Mouse (Mus musculus) MEL (cell line): ENCODE data around the gene Fastk. TPM values are rescaled to one million over a fixed set of nuclear protein-coding genes. Genes with fewer than 3 reads are reported as not detected.

Experiments
- DNase-seq: peaks from one replicate; pipeline ENCODE4 v3.0.0; 2011; ENCODE audit warnings: low read depth, low spot score
- H3K27ac ChIP-seq: 2 replicates; pipeline ENCODE4 v1.5.1; 2012; ENCODE audit warnings: low read depth, mild to moderate bottlenecking, control low read depth, low read length, moderate library complexity; ENCODE audit not compliant: control insufficient read depth
- H3K27me3 ChIP-seq, 2 experiments: fragments of 150-350 bp in 1 of 2; sonication (generic) in 1 of 2; 2 replicates each; pipeline ENCODE4 v1.6.1; 2012; ENCODE audit warnings: low read length in 2 of 2, mild to moderate bottlenecking in 2 of 2, improper control_type of control experiment in 1 of 2, moderate library complexity in 1 of 2; ENCODE audit not compliant: insufficient read depth in 2 of 2, control insufficient read depth in 1 of 2
- H3K36me3 ChIP-seq, 2 experiments: 2 replicates each; pipeline ENCODE4 v1.6.1; 2012 to 2014; ENCODE audit warnings: low read length in 2 of 2, improper control_type of control experiment in 1 of 2, inconsistent platforms in 1 of 2, mild to moderate bottlenecking in 1 of 2; ENCODE audit not compliant: insufficient read depth in 2 of 2, control insufficient read depth in 1 of 2
- H3K4me1 ChIP-seq, 2 experiments: fragments of 150-350 bp in 1 of 2; sonication (generic) in 1 of 2; 2 replicates each; pipeline ENCODE4 v1.6.1; 2012; ENCODE audit warnings: low read length in 2 of 2, improper control_type of control experiment in 1 of 2, mild to moderate bottlenecking in 1 of 2; ENCODE audit not compliant: insufficient read depth in 2 of 2, control insufficient read depth in 1 of 2
- H3K4me3 ChIP-seq, 2 experiments: fragments of 150-350 bp in 1 of 2; sonication (generic) in 1 of 2; 2 replicates each; pipeline ENCODE4 v1.5.1; 2012; ENCODE audit warnings: low read depth in 2 of 2, low read length in 2 of 2, mild to moderate bottlenecking in 2 of 2, moderate library complexity in 2 of 2, control low read depth in 1 of 2, improper control_type of control experiment in 1 of 2; ENCODE audit not compliant: control insufficient read depth in 1 of 2, insufficient read depth in 1 of 2
- H3K79me2 ChIP-seq: 2 replicates; pipeline ENCODE4 v1.6.1; 2012; ENCODE audit warnings: mild to moderate bottlenecking, low read length, moderate library complexity; ENCODE audit not compliant: control insufficient read depth, poor library complexity, insufficient read depth
- H3K9ac ChIP-seq: 2 replicates; pipeline ENCODE4 v1.6.1; 2012; ENCODE audit warnings: low read depth, mild to moderate bottlenecking, control low read depth, low read length, moderate library complexity; ENCODE audit not compliant: control insufficient read depth, poor library complexity, severe bottlenecking
- H3K9me3 ChIP-seq: fragments of 150-350 bp; sonication (generic); replicated peaks from 2 replicates; pipeline ENCODE4 v1.6.1; 2012; ENCODE audit warnings: mild to moderate bottlenecking, low read length, improper control_type of control experiment, moderate library complexity; ENCODE audit not compliant: insufficient read depth
- BHLHE40 ChIP-seq: IDR thresholded peaks from 2 replicates; pipeline ENCODE4 v1.6.1; 2012; ENCODE audit warnings: low read depth, mild to moderate bottlenecking, inconsistent platforms, low read length, improper control_type of control experiment, borderline replicate concordance
- CHD1 ChIP-seq: IDR thresholded peaks from 2 replicates; pipeline ENCODE4 v1.6.1; 2012; ENCODE audit warnings: low read depth, mild to moderate bottlenecking, inconsistent platforms, low read length, improper control_type of control experiment
- CHD2 ChIP-seq: IDR thresholded peaks from 2 replicates; pipeline ENCODE4 v1.6.1; 2011; ENCODE audit warnings: low read length, improper control_type of control experiment
- CTCF ChIP-seq, 3 experiments: IDR thresholded peaks in 2 of 3; conservative IDR thresholded peaks in 1 of 3; 2 replicates each; pipeline ENCODE4 v1.5.1; 2011 to 2012; ENCODE audit warnings: low read length in 3 of 3, low read depth in 2 of 3, mild to moderate bottlenecking in 2 of 3, improper control_type of control experiment in 1 of 3, inconsistent platforms in 1 of 3, mixed read lengths in 1 of 3, moderate library complexity in 1 of 3; ENCODE audit not compliant: control insufficient read depth in 1 of 3, insufficient read depth in 1 of 3, poor library complexity in 1 of 3, severe bottlenecking in 1 of 3
- E2F4 ChIP-seq: IDR thresholded peaks from 2 replicates; pipeline ENCODE4 v1.6.1; 2011; ENCODE audit warnings: low read depth, low read length, improper control_type of control experiment, borderline replicate concordance
- EP300 ChIP-seq, 2 experiments: IDR thresholded peaks; 2 replicates each; pipeline ENCODE4 v1.6.1; 2011; ENCODE audit warnings: improper control_type of control experiment in 2 of 2, low read length in 2 of 2, low read depth in 1 of 2, mild to moderate bottlenecking in 1 of 2
- ETS1 ChIP-seq: IDR thresholded peaks from 2 replicates; pipeline ENCODE4 v1.6.1; 2012; ENCODE audit warnings: low read depth, mild to moderate bottlenecking, inconsistent platforms, low read length, improper control_type of control experiment, moderate library complexity
- GABPA ChIP-seq: IDR thresholded peaks from 2 replicates; pipeline ENCODE4 v1.6.1; 2012; ENCODE audit warnings: low read depth, mild to moderate bottlenecking, inconsistent platforms, low read length, improper control_type of control experiment, moderate library complexity
- GATA1 ChIP-seq: IDR thresholded peaks from 2 replicates; pipeline ENCODE4 v1.6.1; 2011; ENCODE audit warnings: low read depth, low read length, improper control_type of control experiment
- HCFC1 ChIP-seq: IDR thresholded peaks from 2 replicates; pipeline ENCODE4 v1.6.1; 2012; ENCODE audit warnings: low read depth, mild to moderate bottlenecking, inconsistent platforms, low read length, improper control_type of control experiment, moderate library complexity
- JUND ChIP-seq: IDR thresholded peaks from 2 replicates; pipeline ENCODE4 v1.6.1; 2011; ENCODE audit warnings: low read depth, mild to moderate bottlenecking, improper control_type of control experiment, low read length
- KAT2A ChIP-seq: conservative IDR thresholded peaks from 2 replicates; pipeline ENCODE4 v1.6.1; 2012; ENCODE audit warnings: low read depth, low read length, improper control_type of control experiment, inconsistent platforms
- MAFK ChIP-seq: IDR thresholded peaks from 2 replicates; pipeline ENCODE4 v1.6.1; 2011; ENCODE audit warnings: low read depth, mild to moderate bottlenecking, low read length, improper control_type of control experiment, borderline replicate concordance
- MAX ChIP-seq: IDR thresholded peaks from 2 replicates; pipeline ENCODE4 v1.6.1; 2011; ENCODE audit warnings: low read length, improper control_type of control experiment
- MAZ ChIP-seq: IDR thresholded peaks from 2 replicates; pipeline ENCODE4 v1.6.1; 2012; ENCODE audit warnings: low read depth, mild to moderate bottlenecking, inconsistent platforms, low read length, improper control_type of control experiment
- MEF2A ChIP-seq: IDR thresholded peaks from 2 replicates; pipeline ENCODE4 v1.6.1; 2014; ENCODE audit warnings: low read depth, mild to moderate bottlenecking, inconsistent platforms, low read length, improper control_type of control experiment; ENCODE audit not compliant: poor library complexity, insufficient replicate concordance, severe bottlenecking; ENCODE audit errors: extremely low read depth
- MYB ChIP-seq: IDR thresholded peaks from 2 replicates; pipeline ENCODE4 v1.6.1; 2011; ENCODE audit warnings: mild to moderate bottlenecking, low read depth, low read length, improper control_type of control experiment
- MYC ChIP-seq: IDR thresholded peaks from 2 replicates; pipeline ENCODE4 v1.6.1; 2011; ENCODE audit warnings: low read depth, mild to moderate bottlenecking, low read length, improper control_type of control experiment, moderate library complexity
- NELFE ChIP-seq: IDR thresholded peaks from 2 replicates; pipeline ENCODE4 v1.6.1; 2011; ENCODE audit warnings: low read depth, low read length, improper control_type of control experiment
- NRF1 ChIP-seq: IDR thresholded peaks from 2 replicates; pipeline ENCODE4 v1.6.1; 2014; ENCODE audit warnings: low read depth, mild to moderate bottlenecking, inconsistent platforms, low read length, improper control_type of control experiment, moderate library complexity; ENCODE audit not compliant: poor library complexity, insufficient read depth, severe bottlenecking
- POLR2A ChIP-seq, 2 experiments: IDR thresholded peaks; 2 replicates each; pipeline ENCODE4 v1.6.1; 2011 to 2012; ENCODE audit warnings: low read length in 2 of 2, mild to moderate bottlenecking in 2 of 2, control low read depth in 1 of 2, improper control_type of control experiment in 1 of 2, low read depth in 1 of 2, moderate library complexity in 1 of 2; ENCODE audit not compliant: control insufficient read depth in 1 of 2, insufficient read depth in 1 of 2, poor library complexity in 1 of 2
- POLR2AphosphoS2 ChIP-seq: IDR thresholded peaks from 2 replicates; pipeline ENCODE4 v1.6.1; 2011; ENCODE audit warnings: low read length, improper control_type of control experiment
- POLR2AphosphoS5 ChIP-seq: IDR thresholded peaks from 2 replicates; pipeline ENCODE4 v1.6.1; 2012; ENCODE audit warnings: low read depth, borderline replicate concordance, mild to moderate bottlenecking, inconsistent platforms, low read length, moderate library complexity, mixed read lengths
- RAD21 ChIP-seq: IDR thresholded peaks from 2 replicates; pipeline ENCODE4 v1.6.1; 2011; ENCODE audit warnings: mild to moderate bottlenecking, low read depth, low read length, improper control_type of control experiment
- RCOR1 ChIP-seq: IDR thresholded peaks from 2 replicates; pipeline ENCODE4 v1.6.1; 2012; ENCODE audit warnings: low read depth, mild to moderate bottlenecking, inconsistent platforms, low read length, improper control_type of control experiment
- SIN3A ChIP-seq: IDR thresholded peaks from 2 replicates; pipeline ENCODE4 v1.6.1; 2012; ENCODE audit warnings: low read length, improper control_type of control experiment, inconsistent platforms
- SMC3 ChIP-seq: IDR thresholded peaks from 2 replicates; pipeline ENCODE4 v1.6.1; 2011; ENCODE audit warnings: low read depth, low read length, improper control_type of control experiment
- TAL1 ChIP-seq: IDR thresholded peaks from 2 replicates; pipeline ENCODE4 v1.6.1; 2012; ENCODE audit warnings: mild to moderate bottlenecking, inconsistent platforms, low read length, moderate library complexity, mixed read lengths
- TBP ChIP-seq: IDR thresholded peaks from 2 replicates; pipeline ENCODE4 v1.8.0; 2011; ENCODE audit warnings: low read depth, low read length, improper control_type of control experiment
- TCF12 ChIP-seq: IDR thresholded peaks from 2 replicates; pipeline ENCODE4 v1.6.1; 2014; ENCODE audit warnings: low read depth, mild to moderate bottlenecking, inconsistent platforms, low read length, improper control_type of control experiment, moderate library complexity
- UBTF ChIP-seq: IDR thresholded peaks from 2 replicates; pipeline ENCODE4 v1.6.1; 2012; ENCODE audit warnings: low read depth, mild to moderate bottlenecking, inconsistent platforms, low read length, improper control_type of control experiment, moderate library complexity, borderline replicate concordance; ENCODE audit not compliant: insufficient read depth
- USF1 ChIP-seq: IDR thresholded peaks from 2 replicates; pipeline ENCODE4 v1.6.1; 2014; ENCODE audit warnings: low read depth, mild to moderate bottlenecking, inconsistent platforms, low read length, improper control_type of control experiment, moderate library complexity
- USF2 ChIP-seq, 2 experiments: IDR thresholded peaks; 2 replicates each; pipeline ENCODE4 v1.6.1; 2011 to 2012; ENCODE audit warnings: improper control_type of control experiment in 2 of 2, low read length in 2 of 2, borderline replicate concordance in 1 of 2, inconsistent platforms in 1 of 2, low read depth in 1 of 2, mild to moderate bottlenecking in 1 of 2; ENCODE audit not compliant: insufficient read depth in 1 of 2
- ZKSCAN1 ChIP-seq: IDR thresholded peaks from 2 replicates; pipeline ENCODE4 v1.6.1; 2012; ENCODE audit warnings: low read depth, mild to moderate bottlenecking, inconsistent platforms, low read length, improper control_type of control experiment, moderate library complexity
- ZMIZ1 ChIP-seq: IDR thresholded peaks from 2 replicates; pipeline ENCODE4 v1.6.1; 2012; ENCODE audit warnings: low read depth, mild to moderate bottlenecking, inconsistent platforms, low read length, improper control_type of control experiment, moderate library complexity
- ZNF384 ChIP-seq: IDR thresholded peaks from 2 replicates; pipeline ENCODE4 v1.6.1; 2012; ENCODE audit warnings: low read depth, mild to moderate bottlenecking, inconsistent platforms, low read length, improper control_type of control experiment
- polyA plus RNA-seq, 2 experiments: library from polyadenylated mRNA; stranded (reverse) in 1 of 2; unstranded in 1 of 2; fragments of >175 nt in 1 of 2; fragments of >200 nt in 1 of 2; gene quantifications; 2 replicates each; pipeline versions ENCODE4 v1.2.1 to v1.2.4; 2012; ENCODE audit warnings: low replicate concordance in 2 of 2, low read depth in 1 of 2; ENCODE audit not compliant: insufficient read length in 2 of 2, insufficient read depth in 1 of 2, missing spikeins in 1 of 2
- total RNA-seq: library from RNA; depleted of rRNA; stranded (reverse); fragments of 300-350 nt; gene quantifications from 2 replicates; pipeline ENCODE4 v1.2.3, GENCODE M21; 2012; rRNA removed

The Fastk gene
- 87.6 and 111 TPM in 2 replicates for total RNA-seq
- 100 to 1,000 TPM; 228 to 273 TPM for polyA plus RNA-seq

DNA sequence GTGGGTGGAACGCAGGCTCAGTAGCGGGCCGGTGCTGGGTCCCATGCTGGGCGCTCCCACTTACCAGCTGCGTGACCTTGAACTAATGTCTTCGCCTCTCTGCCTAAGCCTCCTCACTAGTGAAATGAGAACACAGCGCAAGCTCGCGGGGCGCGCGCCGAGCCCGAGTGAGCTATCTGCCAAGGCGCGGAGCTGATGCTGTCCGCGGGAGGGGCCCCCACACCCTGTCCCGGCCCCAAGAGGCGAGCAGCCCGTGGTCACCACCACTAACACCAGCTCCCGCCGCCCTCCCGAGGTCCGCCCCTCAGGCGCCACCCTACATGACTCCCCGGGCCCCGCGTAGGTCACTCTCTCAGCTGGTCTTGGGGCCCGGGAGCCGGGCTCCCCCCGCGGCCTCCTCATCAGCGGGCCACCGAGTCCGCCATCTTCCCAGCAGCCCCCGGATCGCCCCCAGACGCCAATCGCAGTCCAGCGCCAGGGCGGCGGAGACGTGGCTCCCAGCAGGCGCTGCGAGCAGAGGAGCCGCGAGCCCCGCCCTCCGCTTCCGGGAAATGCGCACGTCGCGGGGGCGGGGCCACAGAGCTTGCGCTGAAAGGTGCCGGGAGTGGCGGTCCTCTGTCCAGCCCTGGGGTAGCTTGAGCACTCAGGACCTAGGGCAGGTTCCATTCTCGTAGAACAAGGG lies at the start of gene Fastk:
Gene Fastk (minus strand): TSS at position 542 of the 682 bp plus-strand sequence.
- DNase-seq = peak; percentile 97
- Histone ChIP-seq H3K79me2 (peaks cover 14% of the 10 kb centered on the region), H3K27me3 (no peaks in the 10 kb centered on the region), H3K9me3 (no peaks in the 10 kb centered on the region), H3K4me1 (peaks cover 6 to 13% of the 10 kb centered on the region in 2 experiments), H3K27ac (peak within 1 kb of the TSS; percentile 67), H3K36me3 (peaks cover 0 to 17% of the 10 kb centered on the region in 2 experiments; a peak in 3 of 4 replicates), H3K4me3 (peak within 1 kb of the TSS; percentile 78 to 93), H3K9ac (peak within 1 kb of the TSS; percentile 94)
- TF ChIP-seq USF1 (no peak), KAT2A (peak; percentile 66; the same call in 1 of the 2 replicates), MAFK (no peak), CHD2 (no peak), GATA1 (no peak), RAD21 (no peak), HCFC1 (peak; percentile 94), ETS1 (no peak), MAZ (peak; percentile 92; the same call in 1 of the 2 replicates), ZKSCAN1 (no peak), GABPA (no peak), TAL1 (no peak), MYB (no peak), NELFE (peak; percentile 95), CTCF (IDR thresholded peaks at IDR 0.05 in 2 of 3, conservative IDR thresholded peaks at IDR 0.05 in 1 of 3; ENCODE audit: control insufficient read depth in 1 of 3, insufficient read depth in 1 of 3, low read depth in 2 of 3, low read length in 3 of 3, poor library complexity in 1 of 3, severe bottlenecking in 1 of 3) (no peak), SMC3 (no peak), ZNF384 (no peak), BHLHE40 (no peak), UBTF (no peak), JUND (no peak), TCF12 (peak; percentile 87), EP300 (IDR thresholded peaks at IDR 0.05; ENCODE audit: low read depth in 1 of 2, low read length in 2 of 2) (no peak), MAX (no peak; the same call in 1 of the 2 replicates), RCOR1 (no peak), CHD1 (no peak), ZMIZ1 (peak; percentile 86), USF2 (IDR thresholded peaks at IDR 0.05; ENCODE audit: borderline replicate concordance in 1 of 2, insufficient read depth in 1 of 2, low read depth in 1 of 2, low read length in 2 of 2) (no peak), SIN3A (peak; percentile 78; the same call in 1 of the 2 replicates), NRF1 (peak; percentile 67), MEF2A (no peak), POLR2AphosphoS2 (peak; percentile 96), TBP (peak; percentile 78), POLR2A (IDR thresholded peaks at IDR 0.05; ENCODE audit: control insufficient read depth in 1 of 2, insufficient read depth in 1 of 2, low read depth in 1 of 2, low read length in 2 of 2, poor library complexity in 1 of 2) (peak; percentile 98 to 99), MYC (0 out of 2 replicates have a peak, but pooled peaks have one; percentile 47), E2F4 (no peak), POLR2AphosphoS5 (no peak)
